Mouse (Mus musculus) testis, adult 2 months (tissue): ENCODE measurements around the gene Fam43a.

ENCODE experiments used
- CTCF ChIP-seq: fragments of 200-500 bp; IDR thresholded peaks from 2 replicates; pipeline ENCODE4 v1.5.1; 2012; ENCODE audit warnings: low read depth, mild to moderate bottlenecking, inconsistent platforms, low read length, moderate library complexity; ENCODE audit not compliant: control insufficient read depth, insufficient read depth, insufficient replicate concordance
- POLR2A ChIP-seq: fragments of 200-500 bp; IDR thresholded peaks from 2 replicates; pipeline ENCODE4 v1.6.1; 2012; ENCODE audit warnings: low read depth, mild to moderate bottlenecking, inconsistent platforms, low read length, moderate library complexity; ENCODE audit not compliant: control insufficient read depth

GRCm38 (mm10) chr16:30613122-30613521 is 13.6 kb downstream of the Fam43a start:
- no peak for TF ChIP-seq POLR2A
- no peak for TF ChIP-seq CTCF
